Mouse (Mus musculus): ENCODE measurements around the gene Arhgef7.

- TF ChIP-seq CTCF (IDR thresholded peaks at IDR 0.05; ENCODE audit: control insufficient read depth, insufficient read depth, insufficient replicate concordance, low read depth, low read length) (no peak), POLR2A (IDR thresholded peaks at IDR 0.05; ENCODE audit: control insufficient read depth, low read depth, low read length) (no peak)
Measured at GRCm38 (mm10) chr8:11737096-11737495, 9.6 kb downstream of the Arhgef7 start.
